Mouse (Mus musculus) testis, adult 2 months (tissue): ENCODE data around the gene Crocc. TPM values are rescaled to one million over a fixed set of nuclear protein-coding genes. Genes with fewer than 3 reads are reported as not detected.
A peak's percentile ranks its signal among the peaks of the same experiment; 100 is the strongest.

Experiments
- H3K27ac ChIP-seq: fragments of 200-500 bp; 2 replicates; pipeline ENCODE4 v1.5.1; 2012; ENCODE audit warnings: low read depth, low read length; ENCODE audit not compliant: control insufficient read depth, insufficient read depth
- H3K27me3 ChIP-seq: fragments of 200-500 bp; 2 replicates; pipeline ENCODE4 v1.6.1; 2012; ENCODE audit warnings: mild to moderate bottlenecking, low read length, moderate library complexity; ENCODE audit not compliant: control insufficient read depth, insufficient read depth
- H3K36me3 ChIP-seq: fragments of 200-500 bp; 2 replicates; pipeline ENCODE4 v1.6.1; 2012; ENCODE audit warnings: mild to moderate bottlenecking, low read length; ENCODE audit not compliant: control insufficient read depth, insufficient read depth
- H3K4me1 ChIP-seq: fragments of 200-500 bp; 2 replicates; pipeline ENCODE4 v1.6.1; 2012; ENCODE audit warnings: low read length; ENCODE audit not compliant: control insufficient read depth, insufficient read depth
- H3K4me3 ChIP-seq: fragments of 200-500 bp; 2 replicates; pipeline ENCODE4 v1.5.1; 2012; ENCODE audit warnings: low read depth, mild to moderate bottlenecking, low read length, moderate library complexity, mixed read lengths; ENCODE audit not compliant: control insufficient read depth
- CTCF ChIP-seq: fragments of 200-500 bp; IDR thresholded peaks from 2 replicates; pipeline ENCODE4 v1.5.1; 2012; ENCODE audit warnings: low read depth, mild to moderate bottlenecking, inconsistent platforms, low read length, moderate library complexity; ENCODE audit not compliant: control insufficient read depth, insufficient read depth, insufficient replicate concordance
- POLR2A ChIP-seq: fragments of 200-500 bp; IDR thresholded peaks from 2 replicates; pipeline ENCODE4 v1.6.1; 2012; ENCODE audit warnings: low read depth, mild to moderate bottlenecking, inconsistent platforms, low read length, moderate library complexity; ENCODE audit not compliant: control insufficient read depth
- polyA plus RNA-seq: library from polyadenylated mRNA; depleted of rRNA; stranded (reverse); fragments of >200 nt; gene quantifications from 2 replicates; pipeline ENCODE4 v1.2.3, GENCODE M21; 2012

The Crocc gene
- polyA plus RNA-seq, 1 experiment, result 12.5 TPM

GRCm38 (mm10) chr4:141031733-141032132 lies 28.6 kb downstream of the Crocc start:
- TF ChIP-seq POLR2A (no peak), CTCF (peak; percentile 94)
- no peak overlapping the region for H3K27ac ChIP-seq
- no peaks in the 10 kb centered on the region for H3K4me1 ChIP-seq
- no peaks in the 10 kb centered on the region for H3K27me3 ChIP-seq
- no peaks in the 10 kb centered on the region for H3K36me3 ChIP-seq
- no peak overlapping the region for H3K4me3 ChIP-seq

DNA sequence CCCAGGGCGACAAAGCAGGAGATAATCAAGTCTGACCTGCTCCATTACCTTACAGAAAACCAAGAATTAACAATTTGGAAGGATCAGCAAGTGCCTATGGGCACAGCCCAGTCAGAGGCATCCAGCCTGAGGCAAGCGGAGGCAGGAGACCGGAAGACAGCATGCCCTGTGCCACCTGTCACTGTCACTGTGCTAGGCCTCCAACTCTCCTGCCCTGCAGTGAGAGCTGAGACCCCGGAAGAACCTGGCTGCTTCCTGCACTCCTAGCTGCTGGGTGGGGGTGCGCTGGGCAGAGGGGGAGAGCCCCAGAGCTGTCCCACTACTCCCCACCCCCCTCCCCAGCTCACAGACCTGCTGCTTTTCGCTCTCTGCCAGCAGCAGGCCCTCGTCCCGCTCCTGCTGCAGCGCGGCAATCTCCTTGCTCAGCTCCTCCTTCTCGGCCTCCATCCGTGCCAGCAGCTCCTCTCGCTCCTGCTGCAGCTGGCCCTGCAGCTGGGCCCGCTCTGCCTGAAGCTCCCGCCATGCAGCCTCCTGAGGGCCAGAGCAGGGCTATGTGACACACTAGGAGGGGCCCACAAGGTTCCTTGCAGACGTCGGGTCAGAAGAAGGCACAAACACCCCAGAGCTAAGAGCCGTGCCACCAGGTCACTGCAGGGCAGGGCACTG lies 29.7 kb downstream of the Crocc start:
- Histone ChIP-seq H3K36me3 (no peaks in the 10 kb centered on the region), H3K27ac (no peak overlapping the region), H3K27me3 (no peaks in the 10 kb centered on the region), H3K4me1 (no peaks in the 10 kb centered on the region), H3K4me3 (no peak overlapping the region)
- TF ChIP-seq CTCF (no peak), POLR2A (no peak)

- no peak overlapping the region for H3K4me3 ChIP-seq
Measured at GRCm38 (mm10) chr4:141024992-141025391, 35.4 kb downstream of the Crocc start.

DNA sequence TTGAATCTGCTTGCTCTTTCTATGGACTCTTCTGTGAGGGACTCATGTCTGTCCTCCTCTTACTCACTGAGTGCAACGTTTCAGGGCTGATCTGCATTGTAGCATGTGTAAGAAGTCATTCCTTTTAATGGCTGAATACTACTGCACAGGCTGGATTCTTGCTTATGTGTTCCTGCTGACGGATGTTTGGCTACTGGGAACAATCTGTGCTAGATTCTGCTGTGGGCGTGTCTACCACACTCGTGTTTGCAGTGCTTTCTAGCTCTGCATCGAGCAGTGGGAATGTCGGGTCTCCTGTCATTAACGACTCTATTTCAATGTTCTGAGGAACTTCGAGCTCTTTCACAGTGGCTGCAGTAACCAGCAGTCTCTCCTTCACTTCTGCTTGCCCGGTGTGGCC lies 36.3 kb downstream of the Crocc start:
- H3K4me1 ChIP-seq, result peaks cover 2% of the 10 kb centered on the region; the same call in 1 of the 2 replicates
- no peak overlapping the region for H3K4me3 ChIP-seq
- H3K27ac ChIP-seq, result 0 out of 2 replicates have a peak overlapping the region, but pooled peaks have one; percentile 19
- no peak for TF ChIP-seq CTCF
- no peak for TF ChIP-seq POLR2A
- no peaks in the 10 kb centered on the region for H3K36me3 ChIP-seq
- no peaks in the 10 kb centered on the region for H3K27me3 ChIP-seq

More at GRCm38 (mm10) chr4:141024992-141025391, 35.4 kb downstream of the Crocc start:
- Histone ChIP-seq H3K27me3 (no peaks in the 10 kb centered on the region), H3K4me1 (peaks cover 2% of the 10 kb centered on the region; the same call in 1 of the 2 replicates), H3K27ac (no peak overlapping the region), H3K36me3 (no peaks in the 10 kb centered on the region)
- TF ChIP-seq CTCF (no peak), POLR2A (no peak)

- Histone ChIP-seq H3K27me3 (no peaks in the 10 kb centered on the region), H3K36me3 (no peaks in the 10 kb centered on the region), H3K4me3 (no peak overlapping the region), H3K27ac (no peak overlapping the region), H3K4me1 (peaks cover 2% of the 10 kb centered on the region; the same call in 1 of the 2 replicates)
- TF ChIP-seq CTCF, result no peak
- TF ChIP-seq POLR2A, result no peak
Measured at GRCm38 (mm10) chr4:141021614-141021929, 38.8 kb downstream of the Crocc start.

DNA sequence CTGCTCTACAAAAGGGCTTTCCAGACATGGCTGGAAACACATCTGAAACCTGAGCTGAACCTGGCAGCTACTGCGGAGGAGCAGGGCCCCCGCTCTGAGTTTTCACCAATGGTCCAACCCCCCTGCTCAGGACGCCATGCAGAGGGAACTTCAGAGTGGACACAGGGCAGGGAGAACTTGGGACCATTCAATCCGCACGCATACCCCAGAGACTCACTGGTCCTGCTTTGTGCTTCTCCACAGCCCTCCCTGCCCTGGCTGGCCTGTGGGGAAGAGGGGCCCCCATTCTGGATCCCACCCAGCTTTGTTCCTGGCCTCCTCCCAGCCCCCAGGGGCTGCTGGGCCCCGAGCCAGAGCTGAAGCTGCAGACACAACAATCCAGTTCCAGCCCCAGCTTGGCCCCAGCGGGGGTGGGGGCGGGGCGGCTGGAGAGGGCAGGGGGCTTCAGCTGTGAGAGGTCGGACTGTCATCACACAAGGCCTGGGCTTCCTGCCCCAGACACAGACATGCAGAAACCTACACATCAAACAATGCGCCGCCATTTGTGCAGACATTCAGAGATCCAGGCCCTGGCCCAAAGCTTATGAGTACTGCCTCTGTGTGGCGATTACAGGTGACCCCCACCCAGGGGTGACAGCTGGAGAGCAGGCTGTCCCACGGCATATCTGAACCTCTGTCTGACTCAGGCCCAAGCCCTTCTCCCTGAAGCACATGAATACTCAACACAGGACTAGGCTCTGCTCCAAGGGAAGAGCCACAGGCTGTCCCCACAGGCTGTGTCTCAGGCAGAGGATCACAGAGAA lies 39.3 kb downstream of the Crocc start:
- H3K27me3 ChIP-seq, result no peaks in the 10 kb centered on the region
- H3K4me3 ChIP-seq, result no peak overlapping the region
- no peak for TF ChIP-seq CTCF
- no peak for TF ChIP-seq POLR2A
- H3K36me3 ChIP-seq, result no peaks in the 10 kb centered on the region
- no peak overlapping the region for H3K27ac ChIP-seq
- H3K4me1 ChIP-seq, result peaks cover 2% of the 10 kb centered on the region; the same call in 1 of the 2 replicates

DNA sequence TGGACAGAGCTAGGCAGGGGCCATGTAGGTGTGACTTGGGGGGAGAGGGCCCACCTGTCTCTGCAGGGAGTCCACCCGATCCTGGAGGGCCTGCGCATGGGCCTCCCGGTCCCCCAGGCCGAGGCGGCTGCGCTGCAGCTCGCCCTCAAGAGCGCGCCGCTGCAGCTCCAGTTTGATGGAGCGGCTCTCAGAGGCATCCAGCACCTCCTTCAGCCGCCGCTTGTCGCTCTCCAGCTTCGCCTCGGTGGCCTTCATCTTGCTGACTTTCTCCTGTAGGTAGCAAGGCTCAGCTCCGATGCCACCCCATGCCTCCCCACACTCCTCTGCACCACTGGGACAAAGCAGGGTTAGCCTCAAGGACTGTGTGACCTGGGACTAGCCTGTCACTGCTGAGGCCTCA lies 40.1 kb downstream of the Crocc start:
- no peaks in the 10 kb centered on the region for H3K36me3 ChIP-seq
- H3K4me1 ChIP-seq, result peaks cover 2% of the 10 kb centered on the region; the same call in 1 of the 2 replicates
- no peak for TF ChIP-seq CTCF
- no peak for TF ChIP-seq POLR2A
- no peaks in the 10 kb centered on the region for H3K27me3 ChIP-seq
- H3K4me3 ChIP-seq, result no peak overlapping the region
- H3K27ac ChIP-seq, result no peak overlapping the region
